Mouse (Mus musculus): ENCODE results near the gene Zcchc13. TPM values are rescaled to one million over a fixed set of nuclear protein-coding genes. Genes with fewer than 3 reads are reported as not detected.
"Not testable (repeated sequence)": the region's sequence is repeated elsewhere in the genome, so short reads cannot be mapped to it uniquely, and the experiment has no call there.

Gene Zcchc13
- polyA plus RNA-seq, 1 experiment = not detected

DNA sequence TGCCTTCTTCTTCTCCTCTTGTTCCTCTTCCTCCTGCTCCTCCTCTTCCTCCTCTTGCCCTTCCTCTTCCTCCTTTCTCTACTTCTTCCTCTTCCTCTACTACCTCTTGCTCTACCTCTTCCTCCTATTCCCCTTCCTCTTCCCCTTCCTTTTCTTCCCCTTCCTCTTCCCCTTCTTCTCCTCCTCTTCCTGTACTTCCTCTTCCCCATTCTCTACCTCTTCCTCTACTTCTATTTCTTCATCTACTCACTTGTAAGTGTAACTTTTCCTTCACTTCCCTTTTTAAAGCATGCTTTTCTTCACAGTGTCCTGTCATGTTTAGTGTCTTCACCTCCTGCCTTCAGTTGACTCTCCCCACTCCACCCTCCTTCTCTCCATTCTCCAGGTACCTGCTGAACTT, 3.5 kb downstream of the Zcchc13 start:
- no peak for DNase-seq (ENCODE audit: low read depth, low spot score)

- DNase-seq (ENCODE audit: low read depth, low spot score) = no peak
Observed at GRCm38 (mm10) chrX:103636021-103636420, 5.6 kb downstream of the Zcchc13 start.

- DNase-seq (ENCODE audit: low read depth, low spot score) = no peak
- 68% methylated on average over 5 of the region's 5 CpGs for WGBS
Observed at GRCm38 (mm10) chrX:103638566-103638965, 8.2 kb downstream of the Zcchc13 start.

DNA sequence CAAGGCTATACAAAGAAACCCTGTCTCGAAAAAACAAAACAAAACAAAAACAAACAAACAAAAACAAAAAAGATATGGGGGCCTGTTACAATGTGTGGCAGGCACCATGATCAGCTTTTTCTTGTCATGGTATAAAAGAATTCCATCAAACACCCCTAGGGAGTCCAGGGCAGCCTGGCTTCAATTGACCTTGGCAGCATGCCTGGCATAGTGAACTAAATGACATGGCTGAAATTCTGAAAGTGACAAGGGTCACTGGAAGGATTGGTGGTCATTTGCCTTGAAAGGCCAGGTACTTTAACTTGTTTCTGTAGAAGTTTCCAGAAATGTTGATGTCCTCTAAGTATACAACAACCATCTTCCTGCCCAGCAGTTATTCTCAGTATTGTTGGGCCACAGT, 13.9 kb downstream of the Zcchc13 start:
- no peak for DNase-seq (ENCODE audit: low read depth, low spot score)
- 100% methylated on average over 1 of the region's 1 CpGs for WGBS

- DNase-seq (ENCODE audit: low read depth, low spot score) = no peak
- 9% methylated on average over 1 of the region's 1 CpGs for WGBS
Observed at GRCm38 (mm10) chrX:103652048-103652447, 21.7 kb downstream of the Zcchc13 start.

- WGBS = 24% methylated on average over 2 of the region's 2 CpGs
- DNase-seq (ENCODE audit: low read depth, low spot score) = no peak
Observed at GRCm38 (mm10) chrX:103653021-103653420, 22.6 kb downstream of the Zcchc13 start.

- DNase-seq (ENCODE audit: low read depth, low spot score) = no peak
- 75% methylated on average over 4 of the region's 4 CpGs for WGBS
Observed at GRCm38 (mm10) chrX:103658985-103659384, 28.6 kb downstream of the Zcchc13 start.

DNA sequence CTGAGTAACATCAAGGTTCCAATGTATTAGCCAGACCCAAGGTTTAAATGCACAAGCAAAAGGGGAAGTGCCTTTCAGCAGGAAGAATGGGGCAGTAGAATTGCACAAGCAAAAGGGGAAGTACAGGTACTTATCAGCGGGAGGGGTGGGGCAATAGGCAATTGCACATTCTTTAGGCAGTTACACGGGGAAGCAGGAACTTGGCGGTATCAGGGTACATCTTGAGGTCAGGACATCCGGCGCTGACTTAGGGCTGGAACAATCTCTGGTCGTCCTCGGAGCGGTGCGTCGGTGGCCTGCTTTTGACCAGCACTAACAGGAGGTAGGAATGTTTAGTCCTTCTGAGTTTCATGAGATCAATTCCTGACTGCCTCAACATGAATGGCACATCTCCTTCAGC, 34.1 kb downstream of the Zcchc13 start:
- 87% methylated on average over 10 of the region's 10 CpGs for WGBS
- not testable (repeated sequence) for DNase-seq (ENCODE audit: low read depth, low spot score)

GRCm38 (mm10) chrX:103670245-103670644, 39.9 kb downstream of the Zcchc13 start:
- no peak for DNase-seq (ENCODE audit: low read depth, low spot score)

GRCm38 (mm10) chrX:103673761-103674160, 43.4 kb downstream of the Zcchc13 start:
- 75% methylated on average over 3 of the region's 3 CpGs for WGBS
- DNase-seq (ENCODE audit: low read depth, low spot score) = no peak

GRCm38 (mm10) chrX:103674674-103675073, 44.3 kb downstream of the Zcchc13 start:
- WGBS = 9% methylated on average over 2 of the region's 2 CpGs
- no peak for DNase-seq (ENCODE audit: low read depth, low spot score)

Other genes with a start within 250 kb of the Zcchc13 start
- gene Tsx, start 216.1 kb upstream of the Zcchc13 start, polyA plus RNA-seq (2012; rRNA removed) = 0.21 and 0.32 TPM in 2 replicates
- 0.27 and 0.37 TPM in 2 replicates for gene Gm26992, start 208.6 kb upstream of the Zcchc13 start, polyA plus RNA-seq (2012; rRNA removed)
- gene Slc16a2, start 191.4 kb downstream of the Zcchc13 start, polyA plus RNA-seq (2012; rRNA removed) = 1.3 and 2.4 TPM in 2 replicates